Mouse (Mus musculus) thymus, adult 2 months (tissue): ENCODE measurements around the gene Tspan17. TPM values are rescaled to one million over a fixed set of nuclear protein-coding genes. Genes with fewer than 3 reads are reported as not detected.

ENCODE experiments used
- DNase-seq: peaks from one replicate; pipeline ENCODE4 v3.0.0; 2021
- H3K27ac ChIP-seq: fragments of 200-500 bp; 2 replicates; pipeline ENCODE4 v1.5.1; 2012; ENCODE audit warnings: low read length, control low read depth; ENCODE audit not compliant: control insufficient read depth, insufficient read depth
- H3K27me3 ChIP-seq: fragments of 200-500 bp; 2 replicates; pipeline ENCODE4 v1.6.1; 2012; ENCODE audit warnings: mild to moderate bottlenecking, low read length, moderate library complexity, mixed read lengths; ENCODE audit not compliant: control insufficient read depth, insufficient read depth
- H3K36me3 ChIP-seq: fragments of 200-500 bp; 2 replicates; pipeline ENCODE4 v1.6.1; 2012; ENCODE audit warnings: mild to moderate bottlenecking, low read length, moderate library complexity; ENCODE audit not compliant: control insufficient read depth, insufficient read depth
- H3K4me1 ChIP-seq: fragments of 200-500 bp; replicated peaks from 2 replicates; pipeline ENCODE4 v1.6.1; 2012; ENCODE audit warnings: low read length; ENCODE audit not compliant: control insufficient read depth, insufficient read depth
- H3K4me3 ChIP-seq: fragments of 200-500 bp; 2 replicates; pipeline ENCODE4 v1.5.1; 2012; ENCODE audit warnings: mild to moderate bottlenecking, low read length, control low read depth, moderate library complexity; ENCODE audit not compliant: control insufficient read depth, insufficient read depth
- CTCF ChIP-seq: fragments of 200-500 bp; IDR thresholded peaks from 2 replicates; pipeline ENCODE4 v1.5.1; 2012; ENCODE audit warnings: mild to moderate bottlenecking, control low read depth, low read length, moderate library complexity, borderline replicate concordance; ENCODE audit not compliant: control insufficient read depth, poor library complexity, insufficient read depth; ENCODE audit errors: extremely low read depth
- POLR2A ChIP-seq: fragments of 200-500 bp; IDR thresholded peaks from 2 replicates; pipeline ENCODE4 v1.6.1; 2012; ENCODE audit warnings: mild to moderate bottlenecking, low read length, control low read depth, moderate library complexity; ENCODE audit not compliant: control insufficient read depth, poor library complexity, insufficient read depth; ENCODE audit errors: extremely low read depth
- WGBS: fragments of 180-500 bp; shearing (Covaris S2); methylation state at CpG from one replicate; pipeline ENCODE4 v1.1.7; 2018; 5-methylcytosine and 5-hydroxymethylcytosine counted together
- polyA plus RNA-seq: library from polyadenylated mRNA; depleted of rRNA; stranded (reverse); fragments of >200 nt; gene quantifications from 2 replicates; pipeline ENCODE4 v1.2.3, GENCODE M21; 2012; rRNA removed

Tspan17 gene
- polyA plus RNA-seq, 1 experiment: 6.4 TPM

GRCm38 (mm10) chr13:54836351-54837030 is 47.3 kb downstream of the Tspan17 start:
- DNase-seq: no peak
- Histone ChIP-seq H3K4me1 (no peaks in the 10 kb centered on the region), H3K36me3 (no peaks in the 10 kb centered on the region), H3K27ac (no peak overlapping the region), H3K27me3 (no peaks in the 10 kb centered on the region), H3K4me3 (no peak overlapping the region)
- TF ChIP-seq CTCF: no peak
- no peak for TF ChIP-seq POLR2A
- 94% methylated on average over 14 of the region's 14 CpGs for WGBS

GRCm38 (mm10) chr13:54837061-54837460 is 47.9 kb downstream of the Tspan17 start:
- Histone ChIP-seq H3K27me3 (no peaks in the 10 kb centered on the region), H3K27ac (no peak overlapping the region), H3K4me1 (no peaks in the 10 kb centered on the region), H3K36me3 (no peaks in the 10 kb centered on the region), H3K4me3 (no peak overlapping the region)
- TF ChIP-seq CTCF (no peak), POLR2A (no peak)
- WGBS: 81% methylated on average over 5 of the region's 5 CpGs
- DNase-seq: no peak

- 11% methylated on average over 9 of the region's 9 CpGs for WGBS
- TF ChIP-seq CTCF: no peak
- TF ChIP-seq POLR2A: no peak
- no peaks in the 10 kb centered on the region for H3K4me1 ChIP-seq
- no peak for DNase-seq
- no peaks in the 10 kb centered on the region for H3K27me3 ChIP-seq
- H3K36me3 ChIP-seq: no peaks in the 10 kb centered on the region
- no peak overlapping the region for H3K4me3 ChIP-seq
- H3K27ac ChIP-seq: no peak overlapping the region
These were observed 48.3 kb downstream of the Tspan17 start for GRCm38 (mm10) chr13:54837471-54837889.

- DNase-seq: no peak
- Histone ChIP-seq H3K36me3 (no peaks in the 10 kb centered on the region), H3K27ac (no peak overlapping the region), H3K4me3 (no peak overlapping the region), H3K4me1 (no peaks in the 10 kb centered on the region), H3K27me3 (no peaks in the 10 kb centered on the region)
- TF ChIP-seq CTCF: no peak
- no peak for TF ChIP-seq POLR2A
- 43% methylated on average over 15 of the region's 15 CpGs for WGBS
These were observed 49.4 kb downstream of the Tspan17 start for GRCm38 (mm10) chr13:54838540-54838939.

GRCm38 (mm10) chr13:54839211-54839610 is 50.0 kb downstream of the Tspan17 start:
- TF ChIP-seq CTCF (no peak), POLR2A (no peak)
- Histone ChIP-seq H3K36me3 (no peaks in the 10 kb centered on the region), H3K27ac (no peak overlapping the region), H3K4me3 (no peak overlapping the region), H3K27me3 (no peaks in the 10 kb centered on the region), H3K4me1 (no peaks in the 10 kb centered on the region)
- no peak for DNase-seq
- 79% methylated on average over 6 of the region's 6 CpGs for WGBS

- TF ChIP-seq POLR2A: no peak
- TF ChIP-seq CTCF: no peak
- no peaks in the 10 kb centered on the region for H3K27me3 ChIP-seq
- H3K36me3 ChIP-seq: no peaks in the 10 kb centered on the region
- no peak overlapping the region for H3K27ac ChIP-seq
- no peaks in the 10 kb centered on the region for H3K4me1 ChIP-seq
- no peak for DNase-seq
- WGBS: 69% methylated on average over 8 of the region's 8 CpGs
- H3K4me3 ChIP-seq: no peak overlapping the region
These were observed 55.4 kb downstream of the Tspan17 start for GRCm38 (mm10) chr13:54844579-54844978.

Other genes with a start within 250 kb of the Tspan17 start
- gene 4833439L19Rik, start 223.9 kb upstream of the Tspan17 start, polyA plus RNA-seq: 104 and 105 TPM in 2 replicates
- 19.8 and 20.5 TPM in 2 replicates for gene Arl10, start 214.4 kb upstream of the Tspan17 start, polyA plus RNA-seq
- gene Nop16, start 199.3 kb upstream of the Tspan17 start, polyA plus RNA-seq: 8.6 and 8.7 TPM in 2 replicates
- gene Higd2a, start 199.2 kb upstream of the Tspan17 start, polyA plus RNA-seq: 112 and 116 TPM in 2 replicates
- 42.2 and 44.6 TPM in 2 replicates for gene Cltb, start 178.0 kb upstream of the Tspan17 start, polyA plus RNA-seq
- 36.1 and 38.4 TPM in 2 replicates for gene Faf2, start 167.6 kb upstream of the Tspan17 start, polyA plus RNA-seq
- gene Rnf44, start 95.5 kb upstream of the Tspan17 start, polyA plus RNA-seq: 601 and 680 TPM in 2 replicates
- gene Cdhr2, start 87.9 kb upstream of the Tspan17 start, polyA plus RNA-seq: 1.2 and 1.3 TPM in 2 replicates
- 0.18 and 0.19 TPM in 2 replicates for gene Gprin1, start 39.5 kb upstream of the Tspan17 start, polyA plus RNA-seq
- 0.53 and 1.6 TPM in 2 replicates for gene Sncb, start 22.8 kb upstream of the Tspan17 start, polyA plus RNA-seq
- gene Eif4e1b, start 5.4 kb upstream of the Tspan17 start, polyA plus RNA-seq: not detected in 2 replicates
- gene Unc5a, start 160.0 kb downstream of the Tspan17 start, polyA plus RNA-seq: 3.1 and 5.9 TPM in 2 replicates
- gene Hk3, start 232.0 kb downstream of the Tspan17 start, polyA plus RNA-seq: 3.5 and 4.1 TPM in 2 replicates